Mouse (Mus musculus) retina, adult 2 months (tissue): ENCODE measurements around the gene Adap1.

Source experiments
- DNase-seq: peaks from one replicate; pipeline ENCODE4 v3.0.0-alpha.2; 2012; ENCODE audit warnings: low read depth, low spot score

Adap1 gene

GRCm38 (mm10) chr5:139252081-139252909, 73.1 kb downstream of the Adap1 start, which contains the start of gene Get4:
Gene Get4, plus strand, starts transcription at chr5:139252324.
- DNase-seq, result peak; percentile 97

DNA sequence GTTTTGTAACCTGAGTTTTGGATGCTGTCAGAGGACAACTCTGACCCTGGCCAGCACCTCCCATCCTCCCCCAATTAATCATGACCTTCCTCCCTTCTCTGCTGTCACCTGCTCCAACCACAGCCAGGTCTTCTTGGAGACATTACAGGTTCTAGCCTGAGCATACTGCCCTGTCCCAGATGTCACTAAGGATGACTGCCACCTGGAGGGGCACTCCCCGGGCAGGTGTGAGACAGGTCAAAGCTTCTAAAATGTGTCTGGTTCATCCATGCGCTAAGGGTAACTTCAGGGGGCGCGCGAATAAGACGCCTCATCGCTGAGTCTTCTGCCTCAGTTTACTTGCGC, 73.7 kb downstream of the Adap1 start:
- DNase-seq, result no peak

DNA sequence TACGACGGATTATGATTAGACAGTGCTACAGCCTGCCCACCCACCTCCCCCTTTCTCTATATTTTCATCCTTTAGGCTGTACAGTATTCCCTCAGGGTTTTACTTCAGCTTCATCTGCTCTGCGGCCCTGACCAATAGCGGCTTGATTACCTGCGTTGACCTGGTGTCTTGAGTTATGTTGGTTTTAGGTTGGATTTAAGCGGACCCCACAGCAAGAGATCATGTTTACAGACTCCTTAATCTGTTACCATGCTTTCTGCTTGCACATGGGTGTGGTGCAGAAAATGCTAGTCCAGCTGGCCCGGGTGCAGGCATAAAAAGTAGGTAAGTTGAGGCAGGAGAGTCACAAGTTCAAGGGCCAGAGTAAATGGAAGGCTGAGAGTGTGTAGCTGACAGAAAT, 74.1 kb downstream of the Adap1 start:
- DNase-seq, result no peak

GRCm38 (mm10) chr5:139248846-139249245, 76.6 kb downstream of the Adap1 start:
- DNase-seq, result no peak

GRCm38 (mm10) chr5:139247767-139248166, 77.7 kb downstream of the Adap1 start:
- DNase-seq, result no peak

DNA sequence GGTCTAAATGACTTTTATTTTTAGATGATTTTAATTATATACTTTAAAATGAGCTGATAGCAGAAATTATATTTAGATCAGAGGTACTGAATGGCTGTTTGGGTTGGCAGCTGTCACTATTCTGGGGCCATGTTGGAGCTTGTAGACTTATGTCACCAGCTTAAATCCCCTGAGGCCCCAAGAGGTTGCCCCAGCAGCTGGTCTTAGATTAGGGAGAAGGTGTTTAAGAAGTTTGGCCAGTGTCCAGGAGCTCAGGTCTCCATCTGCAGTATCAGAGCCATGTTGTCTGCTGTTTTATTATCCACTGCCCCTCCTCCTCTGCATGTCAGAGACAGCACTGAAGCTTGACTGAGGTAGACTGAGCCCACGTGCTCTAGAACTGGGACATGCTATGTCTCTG, 82.0 kb downstream of the Adap1 start:
- no peak for DNase-seq

GRCm38 (mm10) chr5:139241022-139241761, 84.2 kb downstream of the Adap1 start:
- no peak for DNase-seq

- DNase-seq, result no peak
Measured at GRCm38 (mm10) chr5:139237436-139237835, 88.0 kb downstream of the Adap1 start.

DNA sequence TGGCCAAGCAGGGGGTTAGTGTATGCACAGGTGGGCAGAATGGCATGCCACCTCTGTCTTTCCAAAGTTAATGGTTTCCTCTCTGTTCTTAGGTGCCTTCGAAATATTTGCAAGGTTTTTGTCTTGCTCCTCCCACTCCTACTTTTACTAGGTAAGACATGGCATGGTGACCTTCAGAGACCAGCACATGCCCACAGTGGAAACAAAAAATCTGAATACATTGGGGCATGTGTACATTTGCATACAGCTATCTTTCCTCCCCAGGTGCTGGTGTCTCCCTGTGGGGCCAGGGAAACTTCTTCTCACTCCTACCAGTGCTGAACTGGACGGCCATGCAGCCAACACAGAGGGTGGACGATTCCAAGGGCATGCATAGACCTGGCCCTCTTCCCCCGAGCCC, 91.0 kb downstream of the Adap1 start:
- no peak for DNase-seq

- DNase-seq, result no peak
Measured at GRCm38 (mm10) chr5:139232083-139232482, 93.3 kb downstream of the Adap1 start.

DNA sequence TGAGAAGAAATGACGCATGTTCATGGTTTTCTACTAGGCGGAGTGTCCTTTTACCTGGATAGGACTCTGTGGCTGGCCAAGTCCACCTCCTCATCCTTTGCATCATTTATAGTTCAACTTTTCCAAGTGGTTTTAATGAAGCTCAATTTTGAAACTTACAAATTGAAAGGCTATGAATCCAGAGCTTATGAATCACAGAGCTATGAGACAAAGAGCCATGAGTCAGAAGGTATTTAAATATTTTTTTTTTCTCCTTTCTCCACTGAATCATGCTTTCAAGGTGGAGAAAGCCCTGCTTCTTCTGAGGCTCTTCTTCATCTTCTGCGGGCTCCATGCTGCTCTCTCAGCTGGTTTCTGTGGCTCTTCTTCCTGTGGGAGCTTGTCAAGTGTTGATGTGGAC, 95.7 kb downstream of the Adap1 start:
- no peak for DNase-seq

DNA sequence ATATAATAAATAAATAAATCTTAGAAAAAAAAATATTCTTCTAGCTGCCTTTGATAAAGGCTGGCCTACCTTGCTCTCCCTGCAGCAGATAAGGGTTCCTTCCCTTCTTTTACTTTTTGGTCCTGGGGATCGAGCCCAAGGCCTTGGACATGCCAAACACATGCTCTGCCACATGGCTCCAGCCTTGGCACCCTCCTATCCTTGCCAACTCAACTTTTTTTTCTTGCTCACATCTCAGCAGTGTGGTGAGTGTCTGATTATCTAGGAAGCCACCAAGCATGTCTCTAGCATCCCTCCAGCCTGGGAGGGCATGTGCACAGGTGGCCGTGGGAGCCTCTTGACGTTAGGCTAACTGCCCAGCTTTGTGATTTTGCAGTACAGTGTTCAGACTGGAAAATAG, 97.1 kb downstream of the Adap1 start:
- DNase-seq, result no peak

DNA sequence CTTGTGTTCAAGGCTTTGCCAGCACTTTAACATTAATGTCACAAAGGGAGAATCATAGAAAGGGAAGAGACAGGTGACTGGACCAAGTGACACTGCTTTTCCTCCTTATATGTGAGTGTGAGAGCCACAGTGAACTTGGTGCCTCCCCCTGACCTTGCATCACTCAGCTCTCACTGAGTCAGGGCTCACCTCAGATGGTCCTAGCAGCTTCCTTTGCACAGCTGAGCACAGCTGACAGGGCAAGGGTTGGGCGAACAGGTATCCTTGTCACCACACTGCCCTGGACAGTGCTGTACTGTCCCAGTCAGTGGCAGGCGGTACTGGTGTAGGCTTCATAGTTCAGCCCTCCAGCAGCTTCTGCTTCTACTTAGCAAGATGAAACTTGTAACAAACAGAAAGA, 97.8 kb downstream of the Adap1 start:
- DNase-seq, result no peak

- no peak for DNase-seq
Measured at GRCm38 (mm10) chr5:139227236-139227635, 98.2 kb downstream of the Adap1 start.

GRCm38 (mm10) chr5:139223331-139223730, 102.1 kb downstream of the Adap1 start:
- no peak for DNase-seq
